Mouse (Mus musculus) sigmoid colon, adult 10 weeks (tissue): ENCODE data around the gene Gm10486. TPM values are rescaled to one million over a fixed set of nuclear protein-coding genes. Genes with fewer than 3 reads are reported as not detected.

Experiments
- polyA plus RNA-seq: library from polyadenylated mRNA; stranded (reverse); fragments of 350-450 nt; fragmentation: Illumina TruSeq; extraction: RNeasy Lipid Tissue Mini Kit (QIAGEN cat#74804); gene quantifications from one replicate; pipeline ENCODE4 v1.2.3, GENCODE M21; 2014; ENCODE audit warnings: low read depth, low replicate concordance

Gene Gm10486
- polyA plus RNA-seq: not detected

GRCm38 (mm10) chrX:35067084-35067483 is at the start of gene Gm10486:
Gene Gm10486, plus strand, starts transcription at chrX:35067384.

